Mouse (Mus musculus) cortical plate, adult 2 months (tissue): ENCODE data around the gene Fanca.

ENCODE experiments used
- CTCF ChIP-seq: fragments of 200-500 bp; IDR thresholded peaks from 2 replicates; pipeline ENCODE4 v1.5.1; 2011; ENCODE audit warnings: mild to moderate bottlenecking, control low read depth, low read length; ENCODE audit not compliant: insufficient read depth; ENCODE audit errors: extremely low read depth
- POLR2A ChIP-seq: fragments of 200-500 bp; IDR thresholded peaks from 2 replicates; pipeline ENCODE4 v1.6.1; 2011; ENCODE audit warnings: mild to moderate bottlenecking, low read length, control low read depth; ENCODE audit not compliant: insufficient read depth; ENCODE audit errors: extremely low read depth

DNA sequence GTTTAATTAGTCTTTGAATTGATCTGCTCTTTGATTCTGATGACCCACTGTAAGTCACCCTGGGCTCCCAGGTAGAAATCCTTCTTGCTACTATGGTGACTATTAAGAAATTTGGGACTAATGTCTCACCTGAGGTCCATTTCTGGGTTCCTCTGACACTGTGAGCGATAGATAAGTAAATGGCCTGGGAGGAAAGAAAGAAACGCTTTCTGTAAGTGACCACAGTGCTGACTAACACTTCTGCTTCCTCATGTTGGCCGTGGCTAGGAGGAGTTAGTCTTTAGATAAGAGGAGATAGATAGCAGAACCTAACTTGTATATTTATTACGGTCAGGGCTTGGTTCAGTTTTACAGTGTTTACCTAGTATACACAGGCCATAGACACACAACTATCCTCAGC is 11.0 kb upstream of the Fanca start:
- no peak for TF ChIP-seq POLR2A
- TF ChIP-seq CTCF = no peak
